ENCODE assay signal across 29 mouse cellular contexts in the genomic region with DNA sequence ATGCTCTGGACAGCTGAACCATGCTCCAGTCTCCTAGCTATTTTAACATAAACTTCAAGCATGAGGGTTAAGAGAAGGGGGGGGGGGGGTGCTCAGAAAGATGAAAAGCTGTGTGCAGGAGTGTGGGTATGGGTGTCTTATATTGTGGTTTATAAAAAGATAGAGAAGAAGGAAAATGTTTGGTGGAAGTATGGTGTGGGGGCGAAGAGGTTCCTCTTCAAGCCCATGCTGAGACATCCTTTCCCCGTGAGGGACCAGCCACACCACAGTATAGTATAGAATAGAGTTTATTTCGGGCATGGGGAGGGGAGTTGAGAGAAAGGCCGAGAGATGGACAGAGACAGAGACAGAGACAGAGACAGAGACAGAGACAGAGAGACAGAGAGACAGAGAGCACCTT.
"Had no signal": no experiment of that assay in that cellular context is flagged by ENCODE, and none has a peak within 500 bp of the region (broad histone marks: within the 10 kb centered on the region; RNA-seq: fewer than 3 reads in every experiment).

No protein-coding gene starts in this region.

- ATAC-seq: forebrain, embryonic 13.5 days; forebrain, embryonic 14.5 days; forebrain, embryonic 15.5 days; forebrain, embryonic 16.5 days; forebrain, postnatal 0 days had no signal

- H3K4me3 ChIP-seq: embryonic facial prominence, embryonic 10.5 days; embryonic facial prominence, embryonic 12.5 days; embryonic facial prominence, embryonic 13.5 days; embryonic facial prominence, embryonic 15.5 days; erythroblast, embryonic 14.5 days; forebrain, embryonic 10.5 days; forebrain, embryonic 12.5 days; forebrain, embryonic 13.5 days; forebrain, embryonic 15.5 days; gastrocnemius, adult 2 months; heart, adult 2 months had no signal

- H3K9me3 ChIP-seq: embryonic facial prominence, embryonic 10.5 days; embryonic facial prominence, embryonic 13.5 days; embryonic facial prominence, embryonic 15.5 days; forebrain, embryonic 10.5 days; forebrain, embryonic 12.5 days; forebrain, embryonic 13.5 days; forebrain, embryonic 15.5 days had no signal

- DNase-seq: cerebellum, adult 2 months; cerebellum, adult 8-10 months; cerebellum, adult 9-10 months; cerebellum, adult 9-11 months; cerebellum, postnatal 10 days; cerebellum, postnatal 14 days; cerebellum, postnatal 25 days; cerebellum, postnatal 36 days; embryo, embryonic 11 days; forebrain, postnatal 0 days; gastrocnemius, adult 2 months; gastrocnemius, postnatal 10 days; gastrocnemius, postnatal 14 days; gastrocnemius, postnatal 25 days; gastrocnemius, postnatal 36 days; heart, adult 11 months; heart, adult 18-20 months; heart, adult 2 months had no signal

- H3K4me1 ChIP-seq: embryonic facial prominence, embryonic 12.5 days; embryonic facial prominence, embryonic 15.5 days; forebrain, embryonic 12.5 days; forebrain, embryonic 13.5 days; forebrain, embryonic 15.5 days had no signal

- H3K36me3 ChIP-seq: embryonic facial prominence, embryonic 10.5 days; embryonic facial prominence, embryonic 12.5 days; embryonic facial prominence, embryonic 13.5 days; embryonic facial prominence, embryonic 15.5 days; forebrain, embryonic 10.5 days; forebrain, embryonic 12.5 days; forebrain, embryonic 15.5 days had no signal

- H3K27me3 ChIP-seq: embryonic facial prominence, embryonic 12.5 days; embryonic facial prominence, embryonic 13.5 days; embryonic facial prominence, embryonic 15.5 days; forebrain, embryonic 12.5 days; forebrain, embryonic 13.5 days; forebrain, embryonic 15.5 days had no signal

- H3K27ac ChIP-seq: embryonic facial prominence, embryonic 10.5 days; embryonic facial prominence, embryonic 12.5 days; embryonic facial prominence, embryonic 13.5 days; embryonic facial prominence, embryonic 15.5 days; forebrain, embryonic 10.5 days; forebrain, embryonic 12.5 days; forebrain, embryonic 13.5 days; forebrain, embryonic 15.5 days; gastrocnemius, adult 2 months; heart, adult 2 months had no signal
